Mouse (Mus musculus): ENCODE results near the gene Ttc39b.

The Ttc39b gene

GRCm38 (mm10) chr4:83317826-83318348, 6.2 kb downstream of the Ttc39b start:
- DNase-seq (ENCODE audit: low spot score): no peak

- DNase-seq (ENCODE audit: low spot score): no peak
Observed at GRCm38 (mm10) chr4:83316718-83317117, 7.3 kb downstream of the Ttc39b start.

- DNase-seq (ENCODE audit: low spot score): no peak
Observed at GRCm38 (mm10) chr4:83315930-83316329, 8.1 kb downstream of the Ttc39b start.

- DNase-seq (ENCODE audit: low spot score): peak; percentile 55
Observed at GRCm38 (mm10) chr4:83314922-83315881, 8.9 kb downstream of the Ttc39b start.

- DNase-seq (ENCODE audit: low spot score): peak; percentile 16
Observed at GRCm38 (mm10) chr4:83314261-83314793, 9.7 kb downstream of the Ttc39b start.

- DNase-seq (ENCODE audit: low spot score): no peak
Observed at GRCm38 (mm10) chr4:83312336-83312735, 11.7 kb downstream of the Ttc39b start.

- no peak for DNase-seq (ENCODE audit: low spot score)
Observed at GRCm38 (mm10) chr4:83311481-83311880, 12.6 kb downstream of the Ttc39b start.

- no peak for DNase-seq (ENCODE audit: low spot score)
Observed at GRCm38 (mm10) chr4:83310990-83311389, 13.1 kb downstream of the Ttc39b start.

GRCm38 (mm10) chr4:83308914-83309313, 15.1 kb downstream of the Ttc39b start:
- DNase-seq (ENCODE audit: low spot score): peak; percentile 71

GRCm38 (mm10) chr4:83307686-83308469, 16.2 kb downstream of the Ttc39b start:
- no peak for DNase-seq (ENCODE audit: low spot score)

GRCm38 (mm10) chr4:83306879-83307278, 17.2 kb downstream of the Ttc39b start:
- DNase-seq (ENCODE audit: low spot score): no peak

- DNase-seq (ENCODE audit: low spot score): no peak
Observed at GRCm38 (mm10) chr4:83305099-83305498, 19.0 kb downstream of the Ttc39b start.

- DNase-seq (ENCODE audit: low spot score): peak; percentile 90
Observed at GRCm38 (mm10) chr4:83302887-83303827, 20.9 kb downstream of the Ttc39b start.

- no peak for DNase-seq (ENCODE audit: low spot score)
Observed at GRCm38 (mm10) chr4:83302123-83302737, 21.8 kb downstream of the Ttc39b start.

- DNase-seq (ENCODE audit: low spot score): no peak
Observed at GRCm38 (mm10) chr4:83301713-83302112, 22.3 kb downstream of the Ttc39b start.

GRCm38 (mm10) chr4:83284768-83285350, 39.2 kb downstream of the Ttc39b start:
- no peak for DNase-seq (ENCODE audit: low spot score)

GRCm38 (mm10) chr4:83283973-83284767, 39.9 kb downstream of the Ttc39b start:
- DNase-seq (ENCODE audit: low spot score): no peak

- DNase-seq (ENCODE audit: low spot score): peak; percentile 33
Observed at GRCm38 (mm10) chr4:83282424-83282823, 41.6 kb downstream of the Ttc39b start.

GRCm38 (mm10) chr4:83279236-83279635, 44.8 kb downstream of the Ttc39b start:
- DNase-seq (ENCODE audit: low spot score): no peak
